Mouse (Mus musculus): Measurements from ENCODE around the gene Fam20a.
"Not testable (repeated sequence)": the region's sequence is repeated elsewhere in the genome, so short reads cannot be mapped to it uniquely, and the experiment has no call there.

Fam20a gene

DNA sequence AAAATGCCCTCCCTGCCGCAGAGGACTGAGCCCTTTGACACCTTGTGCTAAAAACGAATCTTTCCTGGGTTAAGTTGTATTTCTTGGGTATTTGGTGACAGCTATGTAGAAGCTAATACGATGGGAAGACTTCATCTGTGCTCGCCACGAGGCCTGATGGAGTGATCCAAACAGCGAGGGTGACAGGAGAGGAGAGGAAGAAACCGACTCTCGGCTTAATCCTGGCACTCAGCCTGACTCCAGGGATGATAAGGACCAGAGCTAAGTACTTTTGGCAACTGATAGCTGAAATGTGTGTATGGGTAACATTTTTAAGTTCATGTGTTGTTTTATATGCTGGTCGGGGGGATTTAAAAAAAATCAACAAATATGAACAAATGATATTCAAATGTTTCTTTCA is 41.1 kb downstream of the Fam20a start:
- no peak for DNase-seq (ENCODE audit: low spot score in 2 of 2)

DNA sequence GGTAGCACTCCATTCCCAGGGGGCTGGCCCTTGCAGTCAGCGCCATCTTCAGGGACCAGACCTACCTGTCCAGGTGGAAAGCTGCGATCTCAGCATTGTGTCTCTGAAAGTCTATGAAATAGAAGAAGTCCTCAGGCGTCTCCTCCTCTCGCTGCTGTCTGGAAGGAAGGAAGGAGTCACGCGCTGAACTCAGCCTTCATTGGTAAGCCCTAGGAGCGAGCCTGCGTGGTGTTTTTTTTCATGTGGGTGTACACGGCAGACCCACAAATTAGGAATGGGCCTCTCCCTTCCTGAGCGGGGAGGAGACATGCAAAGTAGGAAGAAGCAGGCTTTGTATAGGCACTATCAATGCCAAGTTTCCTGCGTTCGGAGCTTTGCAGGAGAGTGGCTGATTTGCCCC is 43.8 kb downstream of the Fam20a start:
- no peak for DNase-seq (ENCODE audit: low spot score in 2 of 2)

DNA sequence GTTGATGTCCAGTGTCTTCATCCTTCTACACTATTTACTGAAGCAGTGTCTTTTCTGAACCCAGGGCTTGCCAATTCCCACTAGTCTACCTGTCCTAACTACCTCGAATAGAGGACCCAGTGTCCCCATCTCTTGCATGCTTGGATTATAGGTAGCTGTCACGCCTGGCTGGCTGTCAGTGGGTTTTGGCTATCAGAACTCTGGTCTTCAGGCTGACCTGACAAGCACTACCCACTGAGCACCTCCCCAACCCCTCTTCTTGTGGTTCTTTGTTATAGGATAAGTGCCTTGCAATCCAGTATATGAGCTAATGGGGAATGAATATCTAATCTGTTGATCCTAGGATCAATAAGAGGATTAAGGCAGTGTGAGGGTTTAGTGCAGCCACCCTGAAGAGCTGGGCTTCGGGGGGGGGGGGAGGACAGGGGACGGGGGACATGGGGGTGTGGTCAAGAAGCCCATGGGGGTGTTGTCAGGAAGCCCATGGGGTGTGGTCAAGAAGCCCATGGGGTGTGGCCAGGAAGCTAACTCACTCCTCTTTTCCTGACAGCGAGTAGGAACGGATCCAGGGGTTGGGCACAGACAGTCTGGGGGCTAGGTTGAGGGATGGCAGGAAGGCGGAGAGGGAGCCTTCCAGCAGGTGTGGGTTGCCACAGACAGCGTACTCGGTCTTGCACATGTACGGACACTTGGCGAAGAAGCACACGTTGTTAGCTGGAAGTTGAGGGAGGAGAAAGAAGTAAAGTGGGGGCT is 45.3 kb downstream of the Fam20a start:
- DNase-seq (ENCODE audit: low spot score in 2 of 2): no peak

DNA sequence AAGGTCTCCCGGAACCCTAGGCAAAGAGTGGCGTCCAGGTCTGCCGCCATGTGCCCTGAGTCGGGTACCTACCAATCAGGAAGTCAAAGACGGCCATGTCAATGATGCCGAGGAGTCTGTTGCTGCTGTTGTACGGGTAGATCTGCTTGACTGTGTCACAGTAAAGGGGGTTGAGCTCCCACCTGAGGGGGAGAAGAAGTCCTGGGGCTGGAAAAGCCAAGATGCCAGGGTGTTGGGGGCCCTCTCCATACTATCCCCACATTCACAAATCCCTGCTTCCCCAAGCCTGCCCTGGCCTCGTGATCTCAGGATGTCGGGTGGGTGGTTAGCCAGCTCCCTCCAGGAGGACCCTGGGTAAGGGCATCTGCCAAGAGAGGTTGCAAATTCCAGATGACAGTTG is 46.3 kb downstream of the Fam20a start:
- DNase-seq (ENCODE audit: low spot score in 2 of 2): no peak

DNA sequence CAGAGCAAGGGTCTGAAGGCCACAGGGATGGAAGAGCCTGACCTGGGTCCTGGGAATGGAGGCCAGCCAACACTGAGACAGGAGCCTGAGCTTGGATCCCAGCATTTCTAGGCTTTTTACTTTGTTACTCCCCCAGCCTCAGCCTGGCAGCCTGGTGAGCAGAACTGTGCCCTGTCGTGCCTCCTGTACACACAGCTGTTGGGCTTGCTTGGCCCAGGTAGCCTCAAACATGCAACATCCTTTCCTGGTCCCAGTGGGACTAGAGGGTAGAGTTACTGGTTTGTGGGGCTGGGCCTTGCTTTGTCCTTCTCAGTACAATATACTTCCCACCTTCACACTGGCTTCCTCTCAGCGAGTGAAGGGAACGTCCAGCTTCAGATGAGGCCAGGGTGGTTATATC is 46.9 kb downstream of the Fam20a start:
- no peak for DNase-seq (ENCODE audit: low spot score in 2 of 2)

DNA sequence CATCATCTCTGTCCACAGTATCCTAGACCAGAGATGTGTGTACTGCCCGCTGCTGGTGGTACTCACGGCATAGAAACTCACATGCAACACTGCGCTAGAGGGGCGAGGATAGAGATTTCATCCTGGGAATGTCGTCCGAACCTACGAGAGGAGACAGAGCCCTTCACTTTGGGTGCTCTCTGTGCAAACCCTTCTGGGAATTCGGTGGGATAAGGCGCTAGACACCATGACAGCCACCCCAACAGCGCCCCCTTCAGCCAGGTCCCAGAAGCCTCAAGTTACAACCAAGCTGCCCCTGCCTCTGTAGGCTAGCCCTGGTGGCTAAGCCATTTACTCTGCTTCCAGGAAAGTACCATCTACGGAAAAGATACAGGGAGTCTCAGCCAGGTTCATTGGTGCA is 47.5 kb downstream of the Fam20a start:
- no peak for DNase-seq (ENCODE audit: low spot score in 2 of 2)

DNA sequence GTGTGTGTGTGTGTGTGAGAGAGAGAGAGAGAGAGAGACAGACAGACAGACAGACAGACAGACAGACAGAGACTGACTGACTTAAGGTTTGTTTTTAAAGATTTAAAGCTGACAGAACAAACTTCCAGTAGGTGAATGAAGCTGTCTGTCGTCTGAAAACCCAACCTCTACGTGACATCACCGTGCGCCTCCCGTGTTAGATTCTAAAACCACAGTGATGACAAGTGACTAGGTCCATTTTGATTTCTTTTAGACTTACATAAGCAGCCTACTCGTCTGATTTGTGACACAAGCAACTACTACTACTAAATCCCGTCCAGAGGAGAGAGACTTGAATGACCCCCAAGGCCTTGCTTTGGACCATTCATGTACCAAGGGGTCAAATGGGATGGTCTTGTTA is 48.3 kb downstream of the Fam20a start:
- no peak for DNase-seq (ENCODE audit: low spot score in 2 of 2)

DNA sequence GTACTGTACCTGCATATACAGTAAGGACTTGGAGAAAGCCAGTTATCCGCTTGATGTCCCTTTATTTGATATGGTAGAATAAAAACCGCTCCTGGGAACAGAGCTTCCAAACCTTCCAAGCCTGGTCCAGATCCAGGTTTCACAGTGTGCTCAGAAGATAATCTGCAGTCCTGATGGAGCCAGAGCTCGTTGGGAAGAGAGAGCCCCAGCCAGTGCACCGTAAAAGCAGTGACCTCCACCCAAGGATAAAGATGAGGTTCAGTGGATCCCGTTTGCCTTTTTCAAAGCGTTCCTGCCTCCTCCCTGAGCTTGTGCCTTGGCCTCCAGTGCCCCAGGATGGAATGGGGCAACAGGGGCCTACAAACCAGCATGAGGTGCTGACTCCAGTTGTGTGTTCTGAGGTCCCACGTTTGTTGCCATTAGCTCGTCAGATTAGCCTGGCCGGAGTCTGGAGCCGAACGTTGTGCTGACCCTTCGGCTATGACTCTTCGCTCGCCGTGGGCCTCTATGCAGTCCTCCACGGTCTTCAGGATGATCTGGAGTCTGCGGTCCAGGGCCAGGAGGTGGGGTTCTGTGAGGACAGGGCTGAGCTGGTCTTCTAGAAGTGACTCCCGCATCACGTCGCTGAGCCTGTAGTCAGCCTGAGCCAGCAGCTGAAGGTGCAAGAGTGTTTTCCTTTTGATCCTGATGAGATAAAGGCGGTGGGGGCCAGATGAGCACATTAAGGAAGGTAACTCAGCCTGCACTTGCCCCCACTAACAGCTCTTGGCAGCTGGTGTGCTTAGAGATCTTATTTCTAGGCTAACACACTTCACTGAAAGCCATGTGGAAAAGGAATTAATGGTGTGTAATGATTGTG is 49.0 kb downstream of the Fam20a start:
- DNase-seq (ENCODE audit: low spot score in 2 of 2): no peak

DNA sequence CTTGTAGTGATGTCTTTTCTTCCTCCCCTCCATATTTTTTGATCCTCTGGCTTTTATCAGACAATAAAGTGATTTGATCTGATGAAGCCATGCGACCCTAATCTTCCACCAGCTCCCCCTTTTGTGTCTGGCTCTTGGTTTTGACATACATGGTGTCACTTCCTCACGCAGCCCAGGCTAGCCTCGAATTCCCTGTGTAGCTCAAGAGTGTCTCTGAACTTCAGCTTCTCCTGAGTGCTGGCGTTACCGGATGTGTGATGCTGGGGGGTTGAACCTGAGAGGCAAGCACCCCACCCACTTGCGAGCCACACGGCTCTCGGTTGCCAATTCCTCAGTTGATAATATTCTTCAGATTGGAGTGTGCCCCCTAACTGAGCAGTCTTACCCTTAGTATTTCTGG is 49.7 kb downstream of the Fam20a start:
- DNase-seq (ENCODE audit: low spot score in 2 of 2): no peak

DNA sequence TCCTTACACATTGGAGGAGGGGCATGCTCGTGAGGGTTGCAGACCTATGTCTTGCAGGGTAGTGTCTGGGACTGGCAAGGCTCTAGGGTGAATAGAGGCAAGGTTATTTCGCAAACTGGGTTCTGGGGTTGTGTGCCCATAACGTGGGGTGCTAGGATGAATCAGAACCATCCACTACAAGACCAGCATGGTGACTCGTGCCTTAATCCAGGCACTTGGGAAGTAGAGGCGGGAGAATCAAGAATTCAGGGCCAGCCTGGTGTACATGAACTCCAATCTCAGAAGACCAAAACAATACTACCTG is 50.1 kb downstream of the Fam20a start:
- no peak for DNase-seq (ENCODE audit: low spot score in 2 of 2)

DNA sequence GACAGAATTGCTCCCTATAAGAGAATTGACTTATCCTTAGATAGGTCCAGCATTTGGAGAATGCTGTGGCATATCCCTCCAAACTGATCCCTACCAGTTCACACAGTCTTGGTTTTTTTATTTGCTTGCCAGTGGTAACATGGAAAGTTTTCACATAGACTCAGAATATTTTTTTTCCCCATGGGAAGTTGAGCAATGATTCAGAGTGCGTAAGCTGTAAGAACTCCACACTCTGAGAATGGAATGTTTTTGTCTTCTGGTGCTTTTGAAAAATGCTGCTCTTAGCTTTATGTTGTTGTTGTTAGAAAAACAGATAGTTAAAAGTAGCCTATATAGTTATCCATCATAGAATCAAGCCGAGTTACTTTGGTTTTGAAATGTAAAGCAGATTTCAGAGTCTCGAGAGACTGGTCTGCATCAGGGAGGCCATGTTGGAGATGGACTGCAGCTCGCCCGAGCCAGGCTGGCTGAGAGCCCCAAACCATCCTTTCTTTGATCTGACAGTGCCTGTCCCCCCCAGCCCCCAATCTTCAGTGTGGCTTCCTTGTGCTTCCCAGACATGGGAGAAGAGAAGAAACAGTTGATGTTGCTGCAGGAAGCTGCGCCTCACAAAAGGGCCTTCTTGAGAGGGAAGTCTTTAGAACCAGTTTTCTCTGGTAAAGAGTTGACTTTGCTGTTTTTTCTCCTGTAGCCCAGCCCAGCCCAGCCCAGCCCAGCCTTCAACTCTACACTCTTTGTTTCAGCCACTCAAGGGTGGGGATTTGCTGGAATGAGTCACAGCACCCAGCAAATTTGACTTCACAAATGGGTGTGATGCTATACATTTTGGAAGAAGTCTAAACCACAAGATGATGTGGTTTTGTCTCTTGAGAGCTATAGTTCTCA is 50.7 kb downstream of the Fam20a start:
- DNase-seq (ENCODE audit: low spot score in 2 of 2): no peak

DNA sequence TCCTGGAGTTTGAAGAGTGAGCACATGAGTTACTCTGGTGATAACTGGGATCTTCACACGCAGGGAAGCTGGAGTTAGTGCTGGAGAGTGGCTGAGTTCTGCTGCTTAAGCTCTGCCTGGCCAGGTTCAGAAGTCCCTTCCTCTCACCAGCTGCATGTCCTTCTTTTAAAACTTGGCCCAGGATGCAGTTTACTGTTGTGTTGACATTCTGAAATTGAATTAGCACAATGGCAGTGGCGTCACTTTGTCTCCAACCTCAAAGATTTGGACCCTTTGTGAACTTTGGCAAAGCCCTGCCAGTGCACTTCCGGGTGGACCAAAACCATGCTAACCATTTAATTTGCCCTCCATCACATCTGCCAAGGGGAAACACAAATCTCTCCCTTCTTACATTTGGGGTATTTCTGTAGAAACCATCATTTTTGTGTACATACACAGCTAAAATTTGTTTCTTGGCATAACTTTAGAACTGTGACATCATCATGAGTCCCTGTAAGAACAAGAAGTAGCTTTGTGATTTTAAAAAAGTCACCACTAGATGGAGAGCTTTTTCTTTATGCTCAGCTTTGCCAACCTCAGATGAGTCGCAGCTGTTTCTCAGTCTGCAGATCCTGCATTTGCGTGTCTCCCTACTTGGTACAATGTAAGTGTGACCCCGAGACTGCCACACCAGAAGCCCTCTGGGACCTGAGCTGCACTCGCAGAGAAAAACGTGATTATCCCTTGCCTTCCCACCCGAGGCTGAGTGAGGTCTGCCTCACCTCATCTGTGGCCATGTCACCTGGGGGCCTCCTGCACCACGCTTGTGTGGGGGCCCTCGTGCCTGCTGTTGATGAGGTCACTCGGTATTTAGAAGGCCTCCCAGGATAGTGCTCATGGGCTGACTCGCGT is 51.8 kb downstream of the Fam20a start:
- DNase-seq (ENCODE audit: low spot score in 2 of 2): no peak

DNA sequence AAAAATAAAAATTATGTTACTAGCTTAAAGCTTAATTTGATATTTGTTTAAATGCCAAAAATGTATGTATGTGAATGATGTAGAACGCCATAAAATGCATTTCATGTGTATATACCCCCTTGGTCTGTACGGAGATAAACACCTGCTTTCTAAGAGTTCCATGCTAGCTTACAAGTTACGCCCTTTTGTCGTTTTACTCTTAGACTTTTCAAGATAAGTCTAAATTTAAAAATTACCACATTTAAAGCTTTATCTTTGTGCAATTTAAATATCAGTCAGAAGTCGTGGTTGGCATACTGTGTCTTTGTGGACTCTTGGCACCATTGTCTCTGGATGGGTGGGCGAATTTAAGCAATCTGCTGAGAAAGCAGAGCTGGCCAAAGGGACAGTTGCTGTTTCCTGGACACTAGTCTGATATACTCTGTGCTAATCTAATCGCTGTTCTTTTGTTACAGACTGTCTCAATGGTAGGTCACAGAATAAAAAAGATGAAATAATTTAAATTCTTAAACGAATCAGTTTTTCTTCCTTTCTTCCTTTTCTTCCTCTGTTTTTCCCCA is 52.9 kb downstream of the Fam20a start:
- no peak for DNase-seq (ENCODE audit: low spot score in 2 of 2)

DNA sequence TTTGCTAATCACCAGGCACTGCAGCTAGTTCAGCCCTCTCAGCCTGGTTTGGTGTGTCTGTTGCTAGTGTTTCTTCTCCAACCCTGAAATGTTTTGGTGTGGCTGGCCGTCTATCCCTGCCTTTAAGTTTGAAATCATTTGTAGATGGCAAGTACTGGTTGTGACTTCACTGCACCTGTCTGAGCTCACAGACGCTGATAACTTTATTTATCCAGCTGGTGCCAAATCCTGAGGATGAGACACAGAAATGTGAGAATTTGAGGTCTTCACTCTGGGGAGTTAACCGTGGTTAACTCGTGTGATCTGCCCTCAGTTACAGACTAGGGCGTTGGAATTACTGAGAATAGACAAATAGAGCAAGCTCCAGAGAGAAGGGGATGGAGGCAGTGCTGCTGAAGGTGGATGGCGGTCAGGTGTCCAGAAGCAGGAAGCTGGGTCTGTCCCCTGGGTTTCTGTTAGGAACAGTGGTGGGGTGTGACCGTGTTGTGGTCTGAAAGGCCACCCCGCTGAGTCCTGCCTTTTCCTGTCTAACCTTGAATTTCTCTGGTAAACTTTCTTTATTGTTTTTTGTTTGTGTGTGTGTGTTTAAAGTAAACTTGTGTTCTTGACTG is 53.9 kb downstream of the Fam20a start:
- no peak for DNase-seq (ENCODE audit: low spot score in 2 of 2)

DNA sequence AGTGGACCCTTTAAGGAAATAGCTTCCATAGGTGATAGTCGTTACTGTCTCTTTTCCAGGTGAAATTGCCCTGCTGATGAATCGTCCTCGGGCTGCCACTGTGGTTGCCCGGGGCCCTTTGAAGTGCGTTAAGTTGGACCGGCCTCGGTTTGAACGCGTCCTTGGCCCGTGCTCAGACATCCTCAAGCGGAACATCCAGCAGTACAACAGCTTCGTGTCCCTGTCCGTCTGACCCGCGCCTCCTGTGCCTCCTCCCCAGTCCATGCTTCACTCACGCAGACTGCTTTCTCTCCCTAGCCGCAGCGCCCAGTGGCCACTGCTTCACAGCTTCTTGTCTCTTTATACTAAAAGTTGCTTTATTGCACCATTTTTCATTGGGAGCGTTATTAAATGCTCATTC is 54.7 kb downstream of the Fam20a start:
- no peak for DNase-seq (ENCODE audit: low spot score in 2 of 2)

DNA sequence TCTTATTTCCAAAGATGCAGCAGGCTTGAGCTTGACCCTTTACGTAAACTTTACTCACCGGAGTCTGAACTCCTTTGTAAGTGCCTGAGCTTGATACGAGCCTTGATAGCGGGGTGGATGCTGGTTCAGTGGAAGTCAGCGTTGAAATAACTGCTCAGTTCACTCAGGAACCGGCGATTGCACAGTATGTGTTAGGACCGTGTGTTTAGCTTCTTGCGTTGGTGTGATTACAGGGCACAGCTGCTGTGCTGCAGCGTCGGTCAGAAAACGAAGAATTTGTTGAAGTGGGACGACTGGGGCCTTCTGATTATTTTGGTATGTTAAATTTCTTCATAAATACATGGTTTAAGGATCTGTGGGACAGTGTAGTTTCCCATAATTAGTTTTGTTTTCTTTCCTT is 55.7 kb downstream of the Fam20a start:
- DNase-seq (ENCODE audit: low spot score in 2 of 2): no peak

DNA sequence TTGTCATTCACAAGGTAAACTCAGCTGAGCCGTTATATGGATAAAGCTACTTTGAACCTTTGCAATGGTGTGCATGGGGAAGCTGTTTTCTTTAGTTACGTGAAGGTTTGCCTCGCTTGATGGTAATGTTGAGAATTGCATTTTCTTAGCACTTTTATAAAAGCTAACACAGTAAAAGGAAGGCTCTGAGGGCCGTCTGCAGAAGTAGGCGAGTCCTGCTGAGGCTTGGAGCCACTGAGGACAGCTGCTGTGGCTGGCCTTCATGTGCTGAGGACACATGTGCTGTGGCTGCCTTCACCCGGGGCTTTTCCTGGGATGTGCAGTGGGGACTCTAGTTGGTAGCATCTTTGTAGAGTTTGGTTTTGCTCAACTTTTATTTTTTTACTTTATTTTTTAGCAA is 56.7 kb downstream of the Fam20a start:
- no peak for DNase-seq (ENCODE audit: low spot score in 2 of 2)

DNA sequence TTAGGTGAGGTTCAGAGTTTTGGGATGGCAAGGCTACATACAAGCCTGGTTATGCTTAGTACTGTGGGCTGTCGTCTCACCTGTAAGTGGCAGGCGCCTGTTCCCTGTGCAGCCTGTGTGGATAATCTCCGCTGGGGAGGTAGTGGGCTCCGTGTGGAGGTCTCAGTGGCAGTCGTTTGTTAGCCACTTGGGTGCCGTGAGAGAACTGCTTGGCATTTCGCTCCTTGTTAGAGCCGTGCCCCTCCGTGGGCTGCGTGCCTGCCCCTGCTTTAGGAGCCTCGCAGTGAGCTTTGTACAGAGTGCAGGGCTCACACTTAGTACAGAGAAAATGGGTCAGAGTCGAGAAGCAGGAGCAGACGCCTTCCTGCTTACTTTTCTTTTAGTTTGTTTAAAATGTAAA is 57.8 kb downstream of the Fam20a start:
- no peak for DNase-seq (ENCODE audit: low spot score in 2 of 2)

DNA sequence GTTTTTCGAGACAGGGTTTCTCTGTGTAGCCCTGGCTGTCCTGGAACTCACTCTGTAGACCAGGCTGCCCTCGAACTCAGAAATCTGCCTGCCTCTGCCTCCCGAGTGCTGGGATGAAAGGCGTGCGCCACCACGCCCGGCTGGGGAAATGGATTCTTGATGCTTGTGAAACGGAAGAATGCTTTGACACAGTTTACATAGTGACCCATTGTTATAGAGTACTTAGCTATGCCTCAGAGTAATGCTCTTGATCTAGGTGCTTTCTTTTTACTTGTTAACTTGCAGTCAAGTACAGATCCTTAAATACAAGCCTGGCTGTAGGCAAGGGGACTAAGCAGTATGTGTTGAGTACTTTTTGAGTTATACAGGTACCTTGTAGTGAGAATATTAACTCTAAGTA is 61.6 kb downstream of the Fam20a start:
- DNase-seq (ENCODE audit: low spot score in 2 of 2): not testable (repeated sequence)

DNA sequence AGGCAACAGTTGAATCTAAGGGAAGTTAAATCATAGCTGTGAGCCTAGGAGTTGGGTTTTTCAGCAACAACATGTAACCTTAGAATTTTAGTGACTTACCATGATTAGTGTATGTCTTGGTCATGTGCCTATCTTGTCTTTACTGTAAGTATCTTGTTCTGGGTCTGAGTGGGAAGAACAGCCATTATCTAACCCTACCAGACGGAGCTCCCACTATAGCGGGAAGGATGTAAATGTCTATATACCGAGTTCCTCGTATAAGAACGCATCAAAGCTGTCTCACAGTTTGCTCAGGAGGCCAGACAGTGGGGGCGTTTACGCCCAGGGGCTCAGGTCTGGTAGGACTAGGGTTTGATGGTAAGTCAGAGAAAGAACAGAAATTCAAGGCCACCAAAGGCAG is 65.8 kb downstream of the Fam20a start:
- DNase-seq (ENCODE audit: low spot score in 2 of 2): no peak

DNA sequence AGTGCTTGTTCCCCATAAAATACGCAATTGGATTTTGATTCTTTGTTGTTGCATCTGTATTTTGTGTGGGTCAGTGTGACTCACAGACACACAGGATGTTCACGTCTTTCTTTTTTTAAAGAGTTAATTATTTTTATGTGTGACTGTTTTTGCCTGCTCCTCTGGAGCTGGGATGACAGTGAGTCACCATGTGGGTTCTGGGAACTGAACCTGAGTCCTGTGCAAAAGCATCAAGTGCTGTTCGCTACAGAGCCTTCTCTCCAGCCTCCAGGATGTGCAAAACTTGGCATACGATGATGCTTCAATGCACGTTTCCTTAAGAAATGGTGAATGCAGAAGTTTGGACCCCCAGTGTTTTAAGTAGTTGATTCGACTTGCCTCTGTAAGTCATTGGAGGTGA is 67.5 kb downstream of the Fam20a start:
- no peak for DNase-seq (ENCODE audit: low spot score in 2 of 2)
